Mouse (Mus musculus): ENCODE measurements around the gene Phex.

- TF ChIP-seq CHD2 (IDR thresholded peaks at IDR 0.05; ENCODE audit: low read depth, low read length) (no peak), ZC3H11A (IDR thresholded peaks at IDR 0.05; ENCODE audit: borderline replicate concordance, low read depth, low read length) (no peak), ZNF384 (IDR thresholded peaks at IDR 0.05; ENCODE audit: low read depth, low read length) (no peak), MAFK (IDR thresholded peaks at IDR 0.05; ENCODE audit: insufficient read depth, low read depth, low read length) (no peak)
Observed at GRCm38 (mm10) chrX:157184167-157184566, 230.9 kb downstream of the Phex start.
